Mouse (Mus musculus): ENCODE results near the gene Qrfpr.

GRCm38 (mm10) chr3:36210939-36211338 is 11.2 kb downstream of the Qrfpr start:
- TF ChIP-seq CTCF (conservative IDR thresholded peaks at IDR 0.05; ENCODE audit: insufficient read depth, insufficient read length, low read depth, low read length) = no peak
- no peak for TF ChIP-seq POLR2A (IDR thresholded peaks at IDR 0.05; ENCODE audit: low read depth, low read length)
